Mouse (Mus musculus) spleen, postnatal 10 days (tissue): ENCODE measurements around the gene Cdr2l.

Experiments
- DNase-seq, 2 experiments: peaks; one replicate each; pipeline ENCODE4 v3.0.0; 2021 to 2022; ENCODE audit warnings: low spot score in 2 of 2

The Cdr2l gene

DNA sequence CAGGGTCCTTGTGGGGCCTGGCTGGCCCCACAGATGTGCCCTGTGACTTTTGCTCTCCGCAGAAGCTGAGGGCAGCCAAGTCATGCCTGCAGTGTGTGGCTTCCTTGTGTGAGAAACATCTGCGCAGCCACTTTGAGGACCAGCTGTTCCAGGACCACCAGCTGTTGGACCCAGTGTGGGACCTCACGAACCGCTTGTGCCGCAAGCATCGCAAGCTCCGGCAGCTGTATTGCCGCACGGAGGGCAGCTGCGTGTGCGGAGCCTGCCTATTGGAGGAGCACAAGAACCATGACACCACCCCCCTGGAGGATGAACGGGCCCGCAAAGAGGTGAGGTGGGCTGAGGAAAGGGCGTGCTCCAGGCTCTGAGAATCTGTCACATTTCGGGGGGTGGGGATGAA, 59.7 kb downstream of the Cdr2l start:
- DNase-seq: no peak
